Mouse (Mus musculus) left cerebral cortex, adult 11 months (tissue): ENCODE results near the gene Bsn.
"Not testable (repeated sequence)": the region's sequence is repeated elsewhere in the genome, so short reads cannot be mapped to it uniquely, and the experiment has no call there.

Experiments used
- DNase-seq: peaks from one replicate; pipeline ENCODE4 v3.0.0; 2022; ENCODE audit warnings: low spot score

Bsn gene

GRCm38 (mm10) chr9:108149817-108150216, 40.4 kb downstream of the Bsn start:
- no peak for DNase-seq

DNA sequence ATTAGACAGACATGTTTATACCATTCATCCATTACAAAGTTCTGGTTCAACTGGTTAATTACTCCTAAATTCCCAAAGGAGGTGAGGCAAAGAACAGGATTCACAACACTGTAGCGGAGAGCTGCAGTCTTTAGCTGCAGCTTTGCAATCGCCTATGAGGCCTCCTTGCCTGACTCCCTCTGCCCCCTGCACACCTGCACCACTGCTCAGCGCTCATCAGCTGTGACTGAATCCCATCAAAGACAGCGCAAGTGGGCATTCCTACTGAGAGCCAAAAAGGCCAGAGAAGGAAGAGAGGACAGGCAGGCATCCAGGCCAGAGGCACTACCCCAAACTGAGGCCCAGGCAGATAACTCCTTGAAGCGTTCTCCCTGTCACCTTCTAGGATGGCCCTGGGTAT, 42.6 kb downstream of the Bsn start:
- DNase-seq: no peak

DNA sequence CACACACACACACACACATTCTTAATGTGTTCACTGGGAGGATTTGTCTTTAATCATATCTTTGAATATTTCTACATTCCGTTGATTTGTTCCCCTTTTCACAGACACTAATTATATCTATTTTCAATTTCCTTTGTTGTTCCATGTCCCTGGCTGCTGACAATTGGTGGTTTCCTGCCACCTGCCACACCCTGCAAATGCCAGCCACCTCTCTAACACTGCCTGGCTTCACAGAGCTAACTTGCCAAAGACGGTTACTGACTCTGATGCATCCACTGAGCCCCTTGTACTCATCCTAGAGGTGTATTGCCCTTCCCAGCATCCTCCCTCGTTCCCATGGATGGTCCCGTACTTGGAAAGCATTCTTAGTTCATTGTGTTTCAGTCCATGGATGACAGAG, 43.7 kb downstream of the Bsn start:
- no peak for DNase-seq

DNA sequence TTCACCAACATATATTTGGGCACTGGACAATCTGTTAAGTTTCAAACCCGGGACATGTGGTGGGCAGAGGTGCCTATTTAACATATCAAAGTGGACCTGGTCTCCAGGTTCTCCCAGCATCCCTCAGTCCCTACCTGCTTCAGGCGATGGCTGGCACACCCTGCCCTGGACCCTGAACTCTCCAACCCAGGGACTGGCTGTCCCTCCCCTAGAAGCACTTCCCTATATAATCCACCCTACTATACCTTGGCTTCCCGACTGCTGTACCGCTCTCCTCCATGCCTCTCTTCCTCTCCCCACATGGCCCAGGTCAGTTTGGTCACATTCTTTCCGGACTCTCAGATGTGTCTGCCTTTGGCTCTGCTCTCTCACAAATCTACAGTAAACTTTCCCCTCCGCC, 44.4 kb downstream of the Bsn start:
- DNase-seq: no peak

DNA sequence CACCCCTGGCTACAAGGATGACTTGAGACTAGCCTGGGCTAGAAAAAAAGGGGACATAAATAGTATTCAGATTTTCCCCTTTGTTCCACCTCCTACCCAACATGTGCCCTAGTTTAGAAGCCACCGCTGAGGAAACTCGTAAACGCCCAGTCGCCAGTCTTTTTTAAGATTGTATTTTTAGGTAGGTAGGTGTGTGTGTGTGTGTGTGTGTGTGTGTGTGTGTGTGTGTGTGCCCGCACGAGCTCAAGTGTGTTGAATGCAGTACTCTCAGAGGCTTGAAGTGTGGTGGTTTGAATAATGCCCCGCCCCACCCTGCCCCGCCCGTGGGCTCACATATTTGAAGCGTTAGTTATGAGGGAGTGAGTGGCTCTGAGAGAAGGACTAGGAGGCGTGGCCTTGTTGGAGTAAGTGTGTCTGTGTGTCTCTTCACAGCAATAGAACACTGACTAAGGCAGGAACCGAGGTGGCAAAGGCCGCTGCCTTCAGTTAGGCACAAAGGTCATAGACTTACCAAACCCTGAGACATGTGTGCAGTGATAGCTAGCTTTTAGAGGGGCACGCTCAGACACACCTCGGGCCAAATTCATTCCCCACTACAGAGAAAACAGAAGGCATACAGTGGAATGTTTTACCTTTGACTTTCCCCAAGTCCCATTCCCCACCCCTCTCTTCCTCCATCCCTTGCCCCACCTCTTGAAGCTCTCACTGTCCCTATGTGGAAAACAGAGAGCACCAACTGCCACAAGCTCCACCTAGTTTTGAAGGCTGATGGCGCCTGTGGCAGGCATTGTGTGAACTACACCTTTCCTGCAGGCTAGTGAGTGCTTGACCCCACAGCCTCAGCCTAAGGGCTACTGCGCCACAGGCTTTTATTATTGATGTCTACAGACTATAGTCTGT, 45.6 kb downstream of the Bsn start:
- DNase-seq: no peak

GRCm38 (mm10) chr9:108143470-108143869, 46.7 kb downstream of the Bsn start:
- no peak for DNase-seq

GRCm38 (mm10) chr9:108141387-108141786, 48.8 kb downstream of the Bsn start:
- DNase-seq: no peak

DNA sequence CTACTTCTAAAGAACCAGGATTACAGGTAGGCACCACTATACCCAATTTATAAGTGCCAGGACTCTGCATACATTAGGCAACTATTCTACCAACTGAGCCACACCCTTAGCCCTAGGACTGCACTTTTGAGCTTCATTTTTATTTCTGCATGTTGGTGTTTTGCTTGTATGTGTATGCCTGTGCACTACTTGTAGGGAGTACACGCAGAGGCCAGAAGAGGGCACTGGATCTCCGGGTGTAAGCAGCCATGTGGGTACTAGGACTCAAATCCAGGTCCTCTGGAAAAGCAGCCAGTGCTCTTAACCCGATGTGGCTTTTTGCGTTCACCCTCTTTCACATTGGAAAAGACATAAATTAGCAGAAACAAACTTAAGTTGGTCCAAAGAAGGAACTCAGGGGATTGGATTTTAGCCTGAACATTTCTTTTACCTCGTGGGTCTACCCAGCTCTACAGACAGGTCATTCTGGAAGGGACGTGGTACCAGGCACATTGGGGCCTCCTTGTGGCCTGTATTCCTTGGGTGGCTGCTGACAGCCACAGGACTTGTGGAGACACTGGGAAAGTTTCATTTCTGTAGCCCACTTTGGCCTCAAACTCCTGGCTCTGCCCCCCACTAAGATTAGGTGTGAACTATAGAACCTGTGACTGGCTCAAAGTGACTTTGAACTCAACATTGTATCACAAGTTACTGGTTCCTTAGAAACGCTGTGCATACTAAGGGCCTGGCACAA, 50.1 kb downstream of the Bsn start:
- DNase-seq: no peak

DNA sequence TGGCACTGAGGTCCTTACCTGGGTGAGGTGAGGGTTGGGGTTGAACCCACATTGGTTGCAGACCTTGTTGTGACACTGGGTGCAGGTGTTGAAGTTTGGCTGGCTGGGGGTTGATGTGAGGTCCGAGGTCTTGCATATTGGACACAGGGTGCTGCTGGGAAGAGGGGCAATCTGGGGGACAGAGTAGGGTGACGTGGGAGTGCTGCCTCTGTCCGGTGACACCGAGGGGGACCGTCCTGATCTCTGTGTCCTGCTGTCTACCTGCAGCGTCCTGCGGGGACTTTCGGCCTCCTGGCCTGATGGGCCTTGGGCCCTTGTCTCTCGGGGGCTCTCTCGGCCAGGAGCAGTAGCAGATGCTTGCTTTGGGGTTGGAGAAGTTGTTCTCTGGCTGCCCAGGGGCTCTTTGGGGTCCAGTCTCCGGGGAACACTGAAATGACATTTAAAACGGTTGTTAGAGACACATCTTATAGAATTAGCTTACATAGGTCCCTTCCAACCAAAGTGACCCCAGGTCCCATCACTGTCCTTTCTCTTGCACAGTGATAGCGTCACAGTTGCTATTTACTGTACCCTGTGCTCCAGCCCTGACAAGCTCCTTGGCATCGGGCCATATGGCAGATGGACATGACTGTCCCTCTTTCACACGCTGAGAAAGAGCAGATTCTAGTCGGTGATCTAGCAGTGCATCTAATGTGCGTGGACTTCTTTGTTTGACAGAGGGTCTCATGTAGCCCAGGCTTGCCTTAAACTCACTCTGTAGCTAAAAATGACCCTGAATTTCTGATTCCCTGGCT, 50.8 kb downstream of the Bsn start:
- DNase-seq: no peak

- DNase-seq: no peak
Observed at GRCm38 (mm10) chr9:108138118-108138517, 52.1 kb downstream of the Bsn start.

DNA sequence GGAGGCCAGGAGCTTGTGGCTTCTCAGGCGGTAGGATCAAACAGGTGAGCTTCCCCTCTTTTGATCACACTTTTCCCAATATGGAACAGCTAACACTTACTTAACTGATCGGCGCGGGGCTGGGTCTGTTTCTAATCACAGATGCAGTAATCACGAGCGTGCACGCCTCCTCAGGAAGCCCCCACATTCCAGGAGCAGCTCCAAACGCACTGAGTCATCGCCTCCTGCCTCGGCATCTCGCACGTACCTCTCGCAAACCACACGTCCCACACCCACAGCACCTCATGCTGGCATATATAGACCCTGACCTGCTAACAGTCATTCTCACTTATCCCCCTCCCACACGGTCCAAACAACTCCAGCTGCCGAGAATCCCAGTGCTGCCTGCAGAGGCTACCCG, 52.7 kb downstream of the Bsn start:
- peak; percentile 89 for DNase-seq

DNA sequence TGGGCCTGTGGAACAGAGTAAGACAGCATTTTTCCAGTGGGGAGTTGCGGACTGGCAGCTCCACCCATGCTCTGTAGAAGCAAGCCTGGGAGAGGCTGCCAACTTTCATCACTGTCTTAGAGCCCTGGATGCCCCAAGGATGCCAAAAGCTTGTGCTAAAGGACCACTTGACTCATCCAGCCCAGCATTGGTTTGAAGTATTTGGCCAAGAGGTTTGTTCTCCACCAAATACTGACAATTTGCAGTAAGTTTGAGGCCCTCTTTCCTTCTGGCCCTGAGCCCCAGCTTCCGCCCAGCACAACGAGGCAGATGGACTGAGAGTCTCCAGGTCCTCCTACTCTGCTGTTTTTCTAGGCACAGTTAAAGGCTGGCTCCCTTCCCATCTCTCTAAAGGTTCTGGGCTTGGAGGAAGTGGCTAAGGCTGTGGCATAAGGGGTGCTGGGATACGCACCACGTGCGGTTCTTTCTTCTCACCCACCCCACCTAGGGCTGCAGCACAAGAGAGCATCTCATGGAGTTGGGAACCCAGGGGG, 53.2 kb downstream of the Bsn start:
- peak; percentile 66 for DNase-seq

- DNase-seq: no peak
Observed at GRCm38 (mm10) chr9:108136225-108136624, 54.0 kb downstream of the Bsn start.

DNA sequence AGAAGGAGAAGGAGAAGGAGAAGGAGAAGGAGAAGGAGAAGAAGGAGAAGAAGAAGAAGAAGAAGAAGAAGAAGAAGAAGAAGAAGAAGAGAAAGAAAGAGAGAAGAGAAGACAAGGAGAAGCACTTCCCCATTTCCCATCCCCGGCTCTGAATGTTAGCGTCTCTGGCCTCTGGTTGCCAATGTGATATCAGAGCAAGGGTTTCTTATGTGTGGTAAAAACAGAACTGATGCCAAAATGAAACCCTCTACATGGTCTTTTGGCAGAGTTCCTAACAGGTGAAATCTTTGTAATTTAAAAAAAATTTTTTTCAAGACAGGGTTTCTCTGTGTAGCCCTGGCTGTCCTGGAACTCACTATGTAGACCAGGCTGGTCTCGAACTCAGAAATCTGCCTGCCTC, 54.5 kb downstream of the Bsn start:
- DNase-seq: not testable (repeated sequence)

DNA sequence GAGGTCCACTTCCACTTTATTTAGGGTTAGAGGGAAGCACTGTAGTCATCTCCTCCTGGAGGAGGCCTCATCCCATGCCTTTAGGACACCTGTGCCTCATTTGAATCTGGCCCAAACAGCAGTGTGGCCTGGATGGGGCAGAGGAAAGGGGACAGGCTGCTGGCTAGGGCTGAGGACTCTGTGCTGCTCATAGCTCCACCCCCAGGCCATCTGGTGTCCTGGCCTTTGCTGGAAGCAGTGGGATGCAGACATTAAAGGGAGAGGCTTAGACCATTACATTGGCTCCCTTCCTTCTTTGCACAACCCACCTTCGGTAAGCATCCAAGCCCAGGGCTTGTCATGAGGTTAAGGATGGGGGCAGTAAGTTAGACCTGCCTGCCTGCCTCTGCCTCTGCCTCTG, 56.7 kb downstream of the Bsn start:
- no peak for DNase-seq

GRCm38 (mm10) chr9:108132373-108132772, 57.8 kb downstream of the Bsn start:
- DNase-seq: no peak

DNA sequence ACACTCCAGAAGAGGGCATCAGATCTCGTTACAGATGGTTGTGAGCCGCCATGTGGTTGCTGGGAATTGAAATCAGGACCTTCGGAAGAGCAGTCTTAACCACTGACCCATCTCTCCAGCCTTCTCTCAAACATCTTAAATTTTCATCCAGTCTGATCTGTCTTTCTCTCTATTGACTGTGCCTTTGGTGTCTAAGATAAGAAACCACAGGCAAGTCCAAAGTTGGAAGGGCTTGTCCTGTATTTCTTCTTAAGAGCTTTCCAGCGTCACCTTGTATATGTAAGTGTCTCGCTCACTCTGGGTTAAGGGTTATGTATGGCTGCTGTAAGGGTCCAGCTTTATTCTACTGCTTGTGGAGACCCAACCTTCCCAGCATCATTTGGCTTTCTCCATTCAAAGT, 58.7 kb downstream of the Bsn start:
- no peak for DNase-seq

GRCm38 (mm10) chr9:108129042-108129948, 60.9 kb downstream of the Bsn start:
- no peak for DNase-seq

GRCm38 (mm10) chr9:108128248-108128647, 61.9 kb downstream of the Bsn start:
- peak; percentile 64 for DNase-seq

DNA sequence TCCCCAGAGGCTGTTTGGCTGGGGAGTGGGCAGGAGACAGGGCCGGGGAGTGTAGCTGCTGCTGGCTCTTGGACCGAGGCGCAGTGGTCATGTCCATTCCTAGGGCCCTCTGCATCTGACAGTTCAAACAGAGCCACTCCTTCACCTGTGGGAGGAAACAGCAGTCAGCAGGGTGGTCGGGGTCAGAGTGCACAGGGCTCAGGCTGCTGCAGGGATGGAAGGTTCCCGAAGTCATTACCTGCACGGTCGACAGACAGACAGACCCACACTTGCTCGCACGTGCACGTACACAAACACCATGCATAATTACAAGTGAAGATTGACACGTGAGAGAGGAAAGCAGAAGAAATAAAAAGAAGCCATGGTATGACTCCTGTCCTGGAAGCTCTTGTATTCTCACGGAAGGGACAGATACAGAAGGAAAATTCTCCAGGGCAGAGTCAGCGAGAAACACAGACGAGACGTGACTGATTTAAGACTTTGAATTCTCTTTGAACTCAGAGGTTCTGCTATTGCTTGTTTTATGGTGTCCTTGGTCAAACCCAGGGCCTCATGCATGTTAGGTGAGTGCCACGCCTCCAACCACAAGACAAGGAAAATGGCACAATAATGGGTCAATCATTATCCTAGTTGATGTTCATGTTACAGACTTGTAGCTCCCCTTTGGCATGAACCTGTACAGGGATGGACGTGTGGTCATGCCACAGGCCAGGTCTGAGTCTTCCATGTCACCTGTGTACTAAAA, 63.6 kb downstream of the Bsn start:
- no peak for DNase-seq

DNA sequence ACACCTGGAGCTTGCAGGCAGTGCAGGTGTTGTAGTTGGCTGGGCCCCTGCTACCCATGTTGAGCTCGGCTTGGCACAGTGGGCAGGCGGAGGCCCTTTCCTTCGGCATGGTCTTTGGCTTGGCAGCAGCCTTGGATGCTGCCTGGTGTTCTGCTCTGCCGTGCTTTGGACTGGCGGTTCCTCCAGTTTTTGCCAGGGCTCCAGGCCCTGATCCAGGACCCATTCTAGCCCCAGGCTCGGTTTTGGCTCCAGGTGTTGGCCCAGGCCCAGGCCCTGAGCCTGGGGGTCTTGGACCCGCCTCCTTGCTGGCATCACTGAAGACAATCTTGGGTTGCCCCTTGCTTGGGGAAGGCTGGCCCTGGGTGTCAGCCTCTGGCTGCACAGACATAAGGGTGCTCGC, 64.5 kb downstream of the Bsn start:
- no peak for DNase-seq
